Mouse (Mus musculus) gastrocnemius, postnatal 25 days (tissue): ENCODE data around the gene Gm9999. TPM values are rescaled to one million over a fixed set of nuclear protein-coding genes. Genes with fewer than 3 reads are reported as not detected.
"Not testable (repeated sequence)": the region's sequence is repeated elsewhere in the genome, so short reads cannot be mapped to it uniquely, and the experiment has no call there.

Experiments used
- DNase-seq: peaks from one replicate; pipeline ENCODE4 v3.0.0; 2022
- long read RNA-seq, 2 experiments: library from polyadenylated mRNA; stranded (forward); transcript quantifications; one replicate each; pipeline ENCODE4 v2.0.0; 2021
- total RNA-seq, 2 experiments: library from RNA; stranded (reverse); gene quantifications; 1 replicate in 1 of 2; 2 replicates in 1 of 2; pipeline ENCODE4 v1.2.3; 2021

The Gm9999 gene
- total RNA-seq, result not detected
- long read RNA-seq, experiment 1, result 0 reads
- long read RNA-seq, experiment 2, result 0 reads

GRCm38 (mm10) chr7:46983280-46983679 lies at the start of gene Gm9999:
Gene Gm9999 (plus strand): TSS chr7:46983580.
- no peak for DNase-seq

GRCm38 (mm10) chr7:46934788-46935187 lies 48.6 kb upstream of the Gm9999 start:
- no peak for DNase-seq

- DNase-seq, result no peak
These were observed 47.5 kb upstream of the Gm9999 start for GRCm38 (mm10) chr7:46935847-46936246.

- DNase-seq, result peak; percentile 91
These were observed 25.3 kb upstream of the Gm9999 start, which contains the start of gene Uevld for GRCm38 (mm10) chr7:46957831-46958691. Gene Uevld (minus strand): TSS chr7:46958527.

DNA sequence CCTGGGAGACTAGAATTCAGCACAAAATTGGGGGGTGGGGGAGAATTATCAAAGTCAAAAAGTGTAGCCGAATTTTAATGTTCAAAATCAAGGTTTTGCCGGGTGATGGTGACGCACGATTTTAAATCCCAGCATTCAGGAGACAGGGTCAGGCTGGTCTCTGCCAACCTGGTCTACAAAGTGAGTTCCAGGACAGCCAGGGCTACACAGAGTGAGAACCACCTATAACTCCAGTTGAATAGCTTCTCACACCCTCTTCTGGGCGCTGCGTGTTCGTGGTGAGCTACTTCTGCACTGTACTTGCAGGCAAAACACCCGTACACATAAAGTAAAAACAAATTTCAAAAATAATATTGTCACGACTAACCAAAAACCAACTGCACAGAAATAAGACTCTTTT lies 24.5 kb upstream of the Gm9999 start:
- no peak for DNase-seq

DNA sequence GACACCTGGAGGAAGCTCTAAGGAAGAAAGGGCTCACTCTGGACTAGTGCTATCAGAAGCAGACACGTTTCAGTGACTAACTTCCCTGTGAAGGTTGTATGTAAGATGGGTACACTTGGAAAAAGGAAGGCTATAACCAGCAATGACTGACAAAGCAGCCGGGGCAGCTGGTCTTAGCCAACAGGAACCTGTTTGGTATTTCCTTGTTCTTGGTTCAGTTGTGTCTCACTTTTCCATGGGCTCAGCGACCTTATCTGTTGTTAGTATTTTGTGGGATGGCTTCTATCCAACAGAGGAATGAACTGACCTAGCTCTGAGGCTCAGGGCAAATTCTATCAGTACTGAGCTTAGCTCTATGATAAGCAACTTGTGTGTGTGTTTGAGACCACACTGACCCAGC lies 22.4 kb upstream of the Gm9999 start:
- DNase-seq, result no peak

DNA sequence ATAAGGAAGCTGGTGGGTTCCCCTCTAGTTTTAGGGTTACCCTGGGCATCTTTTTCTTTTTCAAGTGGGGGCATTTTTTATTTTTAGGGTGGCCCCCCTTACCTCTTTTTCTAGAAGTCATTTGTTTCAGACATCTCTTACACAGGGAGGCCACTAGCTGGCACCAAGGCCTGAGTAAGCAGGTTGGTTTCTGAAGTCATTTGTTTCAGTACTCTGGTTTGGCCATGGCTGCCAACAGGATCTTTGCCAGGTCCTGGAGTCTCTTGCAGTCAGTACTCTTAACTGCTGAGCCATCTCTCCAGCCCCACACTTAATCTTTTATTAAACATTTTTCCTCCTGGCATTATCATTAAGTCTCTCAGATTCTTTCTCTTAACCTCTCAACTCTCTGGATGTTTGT lies 21.2 kb upstream of the Gm9999 start:
- DNase-seq, result no peak

- peak; percentile 29 for DNase-seq
These were observed 20.4 kb upstream of the Gm9999 start for GRCm38 (mm10) chr7:46962806-46963618.

DNA sequence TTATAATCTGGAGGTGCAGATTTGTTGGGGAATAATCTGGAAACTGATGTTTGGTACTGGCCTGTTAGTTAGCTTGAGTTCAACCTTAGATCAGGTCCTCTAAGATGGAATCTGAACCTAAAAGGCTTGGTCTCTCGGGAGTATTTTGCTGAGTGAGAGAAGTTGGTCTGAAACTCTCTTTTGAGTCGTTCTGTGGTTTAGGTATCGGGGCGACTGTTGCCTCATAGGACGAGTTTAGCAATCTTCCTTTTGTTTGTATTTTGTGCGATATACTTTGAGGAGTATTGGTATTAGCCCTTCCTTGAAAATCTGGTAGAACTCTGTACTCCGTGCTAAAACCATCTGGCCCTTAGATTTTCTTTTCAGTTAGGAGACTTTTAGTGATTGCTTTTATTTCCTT lies 19.3 kb upstream of the Gm9999 start:
- no peak for DNase-seq

- DNase-seq, result no peak
These were observed 13.5 kb upstream of the Gm9999 start for GRCm38 (mm10) chr7:46969898-46970297.

DNA sequence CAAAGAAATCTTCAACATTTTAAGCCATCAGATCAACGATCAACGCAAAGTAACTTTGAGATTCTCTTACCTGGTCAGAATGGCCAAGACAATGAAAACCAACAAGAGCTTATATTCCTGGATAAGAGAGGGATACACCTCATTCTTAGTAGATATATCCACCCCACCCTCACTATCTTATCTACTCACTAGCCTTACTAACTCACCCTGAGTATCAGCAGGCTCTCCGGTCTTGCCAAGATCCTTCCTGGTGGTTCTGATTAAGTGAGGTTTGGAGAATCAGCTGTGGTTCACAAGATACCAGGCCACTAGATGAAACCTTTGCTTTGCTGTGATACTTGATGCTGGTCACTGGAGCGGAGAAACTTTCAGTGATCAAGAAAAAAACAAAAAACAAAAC lies 8.7 kb upstream of the Gm9999 start:
- no peak for DNase-seq

DNA sequence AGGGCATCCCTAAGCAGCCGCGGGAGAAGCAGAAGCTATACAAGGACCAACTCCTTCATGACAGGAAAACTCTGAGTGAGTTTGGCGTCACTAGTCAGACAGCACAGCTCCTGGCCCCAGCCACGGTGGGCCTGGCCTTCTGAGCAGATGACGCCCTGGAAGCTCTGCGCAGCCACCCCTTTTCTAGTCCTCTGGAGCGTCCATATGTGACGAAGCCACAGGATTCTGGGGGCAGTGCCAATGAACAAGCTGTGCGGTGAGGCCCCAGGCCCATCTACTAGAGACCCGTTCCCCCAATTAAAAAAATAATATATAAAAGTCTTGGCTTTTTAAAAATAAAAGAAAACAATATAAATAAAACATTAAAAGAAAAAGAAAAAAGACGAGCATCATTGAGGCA lies 7.9 kb upstream of the Gm9999 start:
- DNase-seq, result no peak

- no peak for DNase-seq
These were observed 2.5 kb downstream of the Gm9999 start for GRCm38 (mm10) chr7:46985718-46986505.

GRCm38 (mm10) chr7:46986646-46987045 lies 3.3 kb downstream of the Gm9999 start:
- no peak for DNase-seq

DNA sequence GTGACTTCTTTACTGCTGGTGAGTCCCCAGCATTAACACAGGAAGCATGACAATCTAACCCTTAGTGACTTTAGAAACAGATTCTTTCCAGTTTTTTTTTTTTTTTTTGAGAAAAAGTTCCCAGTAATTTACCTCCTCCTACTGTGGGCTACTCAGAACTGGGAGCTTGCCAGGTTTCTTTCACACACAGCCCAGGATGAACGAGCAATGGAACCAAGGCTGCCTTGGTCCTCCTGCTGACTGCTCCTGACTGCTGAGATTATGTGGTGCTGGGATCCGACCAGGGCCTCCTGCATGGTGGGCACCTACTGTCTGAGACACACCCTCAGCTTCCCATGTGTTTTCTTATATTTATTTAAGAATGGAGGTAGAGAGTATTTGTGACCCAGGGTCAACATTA lies 3.7 kb downstream of the Gm9999 start:
- DNase-seq, result no peak

GRCm38 (mm10) chr7:46989387-46989786 lies 6.0 kb downstream of the Gm9999 start:
- DNase-seq, result not testable (repeated sequence)

DNA sequence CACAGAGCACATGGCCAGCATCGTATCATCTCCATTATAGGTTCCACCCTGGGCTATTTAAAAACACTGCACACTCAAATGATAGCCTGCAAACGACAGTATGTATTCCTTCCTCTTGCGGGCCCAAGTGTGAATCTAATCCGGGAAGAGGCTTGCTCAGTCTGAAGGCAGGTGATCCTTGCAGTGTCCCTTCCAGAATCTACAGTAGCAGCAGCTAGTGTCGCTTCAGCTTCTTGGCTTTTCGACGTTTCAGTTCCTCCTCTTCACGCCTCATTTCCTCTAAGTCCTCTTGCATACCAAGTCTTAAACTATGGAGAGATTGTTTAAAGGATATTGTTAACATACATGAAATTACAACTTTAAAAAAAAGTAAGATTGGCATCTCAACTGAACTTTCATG lies 9.7 kb downstream of the Gm9999 start:
- DNase-seq, result no peak

GRCm38 (mm10) chr7:46995558-46995957 lies 12.2 kb downstream of the Gm9999 start:
- no peak for DNase-seq

DNA sequence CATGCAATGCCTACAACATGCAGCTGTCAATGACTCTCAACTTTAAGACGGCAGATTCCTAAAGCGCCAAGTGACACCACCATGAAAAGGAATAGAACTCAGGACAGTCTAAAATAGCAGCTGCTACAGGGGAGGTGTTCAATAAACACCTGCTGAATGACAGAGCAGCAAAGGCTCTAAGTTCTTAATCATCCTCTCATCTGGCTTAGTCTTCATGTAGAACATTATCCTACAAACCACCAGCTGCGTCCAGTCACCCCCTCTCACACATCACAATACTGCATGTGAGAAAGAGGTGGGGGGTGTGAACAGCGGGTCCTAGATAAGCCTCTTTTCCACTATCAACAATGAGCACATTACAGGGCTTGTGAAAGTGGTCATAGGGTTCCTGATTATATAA lies 13.6 kb downstream of the Gm9999 start:
- DNase-seq, result no peak

- peak; percentile 30 for DNase-seq
These were observed 14.4 kb downstream of the Gm9999 start for GRCm38 (mm10) chr7:46997644-46998395.

GRCm38 (mm10) chr7:46998942-46999341 lies 15.6 kb downstream of the Gm9999 start:
- DNase-seq, result no peak
